Mouse (Mus musculus) retina, postnatal 7 days (tissue): ENCODE measurements around the gene Tspan33.

ENCODE experiments used
- DNase-seq: peaks from one replicate; pipeline ENCODE4 v3.0.0-alpha.2; 2012; ENCODE audit warnings: low read depth, low spot score

Tspan33 gene

DNA sequence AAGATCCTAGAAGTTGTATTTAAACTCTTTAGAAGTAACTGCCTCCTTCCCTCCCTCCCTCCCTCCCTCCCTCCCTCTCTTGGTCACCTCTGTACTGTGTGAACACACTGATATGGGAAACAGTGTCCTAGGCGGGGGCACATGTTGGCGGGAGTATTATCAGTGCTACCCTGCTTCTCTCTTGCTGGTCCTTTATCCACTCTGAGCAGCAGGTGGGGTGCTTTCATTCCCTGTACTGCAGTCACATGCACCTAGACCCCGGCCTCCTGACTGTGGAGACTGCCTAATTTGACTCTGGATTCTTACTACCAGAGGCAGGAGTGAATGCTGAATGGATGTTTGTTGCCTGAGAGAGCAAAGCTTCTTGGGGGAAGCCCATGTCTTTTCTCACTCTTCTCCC, 3.5 kb downstream of the Tspan33 start:
- DNase-seq = no peak

DNA sequence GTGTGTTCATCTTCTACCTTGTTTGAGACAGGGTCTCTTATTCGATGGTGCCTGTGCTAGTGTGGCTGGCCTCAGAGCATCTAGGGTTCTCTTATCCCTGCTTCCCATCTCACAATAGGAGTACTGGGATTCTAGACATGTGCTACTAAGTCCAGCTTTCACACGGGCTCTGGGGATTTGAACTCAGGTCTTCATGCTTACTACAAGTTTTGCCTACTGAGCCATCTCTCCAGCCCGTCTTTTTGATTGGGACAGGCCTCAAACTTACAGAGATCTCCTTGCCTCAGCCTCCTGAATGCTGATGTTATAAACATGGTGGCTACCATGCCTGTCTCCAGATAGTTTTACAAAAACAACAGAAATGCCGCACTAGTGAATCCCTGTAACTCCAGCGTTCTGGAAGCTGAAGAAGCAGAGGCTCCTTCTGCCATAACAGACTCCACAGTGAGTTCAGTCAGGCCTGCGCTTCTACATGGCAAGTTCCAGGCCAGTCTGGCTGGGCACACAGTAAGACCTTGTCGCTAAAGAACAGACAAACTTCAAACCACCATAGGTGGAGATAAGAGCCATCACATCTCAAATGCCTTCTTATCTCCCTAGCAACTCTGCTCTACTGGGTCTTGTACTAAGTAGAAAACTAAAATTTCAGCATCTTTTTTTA, 5.2 kb downstream of the Tspan33 start:
- DNase-seq = no peak

DNA sequence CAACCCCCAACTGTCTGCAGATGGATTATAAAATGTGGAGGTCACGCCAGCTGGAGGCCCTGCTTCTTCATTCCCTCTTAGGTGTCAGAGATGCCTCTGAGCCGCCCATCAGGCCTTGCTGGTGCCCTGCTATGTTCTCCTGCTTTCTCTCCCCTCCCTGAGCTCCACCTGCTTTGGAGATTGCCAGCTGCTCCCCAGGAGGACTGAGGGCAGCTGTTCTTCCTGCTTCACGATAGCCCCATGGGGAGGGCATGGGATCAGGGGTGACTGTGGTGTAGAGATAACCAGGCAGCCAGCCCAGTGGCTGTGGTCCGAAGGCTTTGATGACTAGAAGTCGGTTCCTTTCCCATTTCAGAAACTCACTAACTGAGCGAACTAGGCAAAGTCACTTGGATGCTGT, 7.0 kb downstream of the Tspan33 start:
- no peak for DNase-seq

DNA sequence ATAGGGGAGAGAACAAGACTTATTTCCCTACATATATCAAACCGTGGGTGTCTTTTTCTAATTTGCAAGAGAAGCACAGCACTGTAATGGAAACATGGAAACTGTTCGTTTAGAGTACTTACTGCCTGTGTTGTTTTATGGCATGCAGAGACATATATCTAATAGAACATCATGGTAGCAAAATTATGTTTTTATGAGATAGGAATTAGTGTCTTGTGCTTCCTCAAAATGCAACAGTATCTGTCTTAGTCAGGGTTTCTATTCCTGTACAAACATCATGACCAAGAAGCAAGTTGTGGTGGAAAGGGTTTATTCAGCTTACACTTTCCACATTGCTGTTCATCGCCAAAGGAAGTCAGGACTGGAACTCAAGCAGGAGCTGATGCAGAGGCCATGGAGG, 8.1 kb downstream of the Tspan33 start:
- DNase-seq = no peak

DNA sequence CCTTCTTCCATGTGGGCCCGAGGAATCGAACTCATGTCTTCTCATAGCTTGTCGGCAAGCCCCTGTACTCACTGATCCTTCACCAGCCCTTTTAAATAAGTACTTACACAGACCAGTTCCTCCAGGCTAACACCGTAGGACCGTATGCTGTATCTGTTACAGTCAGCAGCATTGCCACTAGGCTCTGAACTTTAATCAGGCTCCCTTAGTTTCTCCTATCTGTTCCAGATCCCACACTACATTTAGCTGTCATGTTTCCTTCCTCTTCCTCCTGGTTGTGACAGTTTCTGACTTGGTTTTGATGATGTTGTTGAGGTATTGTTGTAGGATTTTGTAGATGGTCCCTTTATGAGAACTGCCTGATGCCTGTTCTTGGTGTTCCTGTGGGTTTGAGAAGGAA, 10.1 kb downstream of the Tspan33 start:
- DNase-seq = no peak

DNA sequence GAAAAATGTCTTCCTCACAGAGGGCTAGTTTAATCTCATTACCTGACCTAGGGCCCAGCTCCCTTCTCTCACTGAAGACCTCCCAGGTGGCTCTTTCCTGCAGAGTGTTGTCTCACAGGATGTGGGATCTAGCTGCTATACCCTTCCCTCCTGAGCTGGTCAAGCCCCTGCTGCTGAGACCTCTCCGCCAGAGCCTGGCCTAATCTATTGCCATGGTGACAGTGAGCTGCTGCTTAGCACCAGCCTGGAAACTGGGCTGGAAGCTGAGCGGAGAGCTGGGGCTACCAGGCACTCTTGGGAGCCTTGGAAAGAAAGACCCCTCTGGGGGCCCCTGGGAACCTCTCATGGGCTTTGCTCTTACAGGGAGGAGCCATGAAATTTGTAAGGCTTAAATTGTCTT, 13.9 kb downstream of the Tspan33 start:
- no peak for DNase-seq

DNA sequence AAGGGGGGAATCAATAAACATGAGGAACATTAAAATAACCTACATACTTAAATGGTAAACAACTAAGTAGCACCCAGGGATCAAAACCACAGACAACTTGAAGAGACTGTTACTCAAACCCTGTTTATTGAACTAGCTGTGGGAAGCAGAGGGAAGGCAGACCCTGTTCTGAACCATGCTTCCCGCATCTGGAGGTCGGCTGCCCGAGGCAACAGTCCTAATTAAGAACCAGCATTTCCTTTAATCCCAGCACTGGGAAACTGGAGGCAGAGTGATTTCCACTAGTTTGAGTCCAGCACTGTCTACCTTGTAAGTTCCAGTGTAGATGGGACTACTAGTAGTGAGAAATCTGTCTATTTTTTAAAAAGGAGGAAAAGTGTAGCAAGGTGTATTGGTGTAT, 17.3 kb downstream of the Tspan33 start:
- no peak for DNase-seq

DNA sequence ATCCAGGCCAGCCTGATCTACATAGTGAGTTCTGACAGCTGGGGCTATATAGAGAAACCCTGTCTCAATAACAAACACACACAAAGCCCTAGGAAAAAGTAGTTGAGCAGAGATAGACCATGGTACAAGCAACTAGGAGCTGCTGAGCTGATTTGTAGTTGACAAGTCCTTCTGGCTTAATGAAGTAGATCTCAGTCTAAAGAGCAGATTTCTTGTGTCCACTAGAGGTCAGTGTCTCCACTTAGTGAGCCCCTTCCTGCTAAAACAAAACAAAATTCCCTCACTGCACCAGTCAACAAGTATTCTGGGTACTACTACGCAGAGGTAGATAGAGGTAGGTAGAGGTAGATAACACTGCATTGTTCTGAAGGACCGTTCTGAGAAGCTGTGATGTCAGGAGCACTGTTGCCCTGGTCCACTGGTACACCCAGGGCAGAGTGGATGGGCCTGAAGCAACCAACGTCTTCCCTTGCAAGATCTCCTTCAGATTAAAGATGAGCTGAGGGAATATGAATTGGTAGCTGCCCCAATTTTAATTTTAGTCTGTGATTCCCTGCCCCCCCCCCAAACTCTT, 18.1 kb downstream of the Tspan33 start:
- peak; percentile 58 for DNase-seq

DNA sequence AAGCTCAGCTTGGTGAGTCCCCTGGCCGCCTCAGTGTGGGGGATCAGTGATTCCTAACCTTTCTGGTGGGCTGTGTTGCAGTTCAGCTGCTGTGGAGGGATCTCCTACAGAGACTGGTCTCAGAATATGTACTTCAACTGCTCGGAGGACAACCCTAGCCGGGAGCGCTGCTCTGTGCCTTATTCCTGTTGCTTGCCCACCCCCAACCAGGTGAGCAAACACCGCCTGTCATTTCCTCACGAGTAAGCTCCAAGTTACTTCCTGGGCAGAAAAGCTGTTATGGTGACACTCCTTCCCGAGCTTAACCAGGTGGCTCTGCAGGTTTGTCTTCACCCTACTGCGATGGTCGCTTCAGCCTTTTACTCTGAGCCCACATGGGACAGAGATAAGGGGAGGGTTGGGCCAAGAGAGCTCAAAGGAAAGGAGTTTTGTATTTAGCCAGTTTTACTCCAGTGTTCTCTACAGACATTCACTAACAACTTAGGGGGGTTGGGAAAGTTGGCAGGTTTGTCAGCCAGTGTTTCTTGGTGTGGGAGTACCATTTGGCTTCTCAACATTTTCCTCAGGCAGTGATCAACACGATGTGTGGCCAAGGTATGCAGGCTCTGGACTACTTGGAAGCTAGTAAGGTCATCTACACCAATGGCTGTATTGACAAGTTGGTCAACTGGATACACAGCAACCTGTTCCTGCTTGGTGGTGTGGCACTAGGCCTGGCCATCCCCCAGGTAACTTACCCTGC, 22.8 kb downstream of the Tspan33 start:
- DNase-seq = no peak

DNA sequence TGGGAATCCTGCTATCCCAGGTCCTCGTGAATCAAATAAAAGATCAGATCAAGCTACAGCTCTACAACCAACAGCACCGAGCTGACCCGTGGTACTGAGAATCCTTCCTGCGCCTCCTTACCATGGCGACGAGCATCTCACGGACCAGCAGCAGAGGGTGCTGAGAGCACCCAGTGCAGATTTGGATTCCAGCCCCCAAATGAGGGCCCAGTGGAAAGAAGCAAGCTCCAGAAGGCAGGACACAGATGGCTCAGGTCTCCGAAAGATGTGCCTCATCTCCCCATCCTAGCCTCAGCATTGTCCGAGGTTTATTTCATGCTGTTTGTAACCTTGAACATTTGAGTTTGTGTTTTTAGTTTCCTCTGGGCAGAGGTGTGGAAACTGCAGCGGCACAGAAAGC, 23.5 kb downstream of the Tspan33 start:
- DNase-seq = no peak

DNA sequence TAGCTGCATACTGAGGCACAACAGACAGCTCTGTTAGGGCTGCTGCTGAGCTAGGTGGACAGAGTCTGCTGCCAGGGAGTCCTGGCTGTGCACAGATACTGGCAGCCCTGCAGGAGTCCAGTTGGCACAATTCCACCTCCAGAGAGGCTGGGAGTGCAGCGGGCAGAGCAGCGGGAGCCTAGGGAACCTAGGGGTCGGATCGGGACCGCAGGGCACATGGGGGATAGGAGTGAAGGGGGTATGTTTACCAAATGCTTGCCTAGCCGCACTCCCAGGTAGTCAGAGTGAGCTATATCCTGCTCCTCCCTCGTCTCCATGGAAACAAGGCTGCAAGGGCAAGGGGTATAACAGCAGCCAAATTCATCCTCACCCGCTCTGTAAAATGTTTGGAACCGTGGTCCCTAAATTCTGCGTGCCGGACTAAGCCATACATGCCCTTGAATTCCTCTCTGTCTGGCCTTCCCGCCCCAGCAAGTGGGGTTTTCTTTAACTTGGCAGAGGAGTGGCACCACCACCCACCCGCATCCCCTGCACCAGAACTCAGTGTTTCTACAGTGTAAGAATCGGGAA, 24.0 kb downstream of the Tspan33 start:
- DNase-seq = no peak

DNA sequence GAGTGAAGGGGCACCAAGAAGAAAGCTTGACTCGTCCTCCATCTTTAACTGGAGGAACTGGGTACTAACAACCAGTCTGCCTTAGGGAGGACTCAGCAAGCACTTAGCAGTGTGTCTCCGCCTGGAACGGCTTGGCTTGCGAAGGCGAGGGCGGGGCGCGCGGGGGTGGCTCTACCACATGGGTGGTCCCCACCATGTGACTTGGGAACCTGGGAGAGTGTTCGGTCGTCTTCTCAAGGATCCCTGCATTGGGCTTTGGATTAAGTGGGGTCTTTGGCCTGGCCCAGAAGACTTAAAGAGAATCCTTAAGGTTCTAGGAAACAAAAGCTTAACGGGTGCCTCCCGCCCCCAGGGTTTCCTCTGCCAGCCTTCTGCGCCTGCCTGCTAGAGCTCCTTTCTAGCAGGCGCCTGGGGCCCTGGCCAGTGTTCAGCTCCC, 24.9 kb downstream of the Tspan33 start:
- DNase-seq = peak; percentile 14

DNA sequence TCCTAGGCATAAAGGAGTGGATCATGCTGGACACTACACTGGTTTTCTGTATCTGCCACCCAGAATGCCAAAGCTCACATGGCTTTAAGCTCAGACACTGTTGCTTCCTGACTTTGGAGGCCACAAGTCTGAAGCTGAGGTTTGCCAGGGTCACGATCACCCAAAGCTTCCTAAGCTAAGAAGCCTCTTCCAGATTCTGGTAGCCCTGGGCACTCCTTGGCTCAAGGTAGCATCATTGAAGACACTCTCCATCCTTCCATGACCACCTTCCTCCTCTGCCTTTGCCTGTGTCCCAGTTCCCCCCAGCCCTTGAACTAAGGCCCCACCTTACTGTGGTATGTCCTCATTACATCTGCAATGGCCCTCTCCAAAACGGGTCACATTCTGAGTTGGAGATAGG, 27.9 kb downstream of the Tspan33 start:
- no peak for DNase-seq

DNA sequence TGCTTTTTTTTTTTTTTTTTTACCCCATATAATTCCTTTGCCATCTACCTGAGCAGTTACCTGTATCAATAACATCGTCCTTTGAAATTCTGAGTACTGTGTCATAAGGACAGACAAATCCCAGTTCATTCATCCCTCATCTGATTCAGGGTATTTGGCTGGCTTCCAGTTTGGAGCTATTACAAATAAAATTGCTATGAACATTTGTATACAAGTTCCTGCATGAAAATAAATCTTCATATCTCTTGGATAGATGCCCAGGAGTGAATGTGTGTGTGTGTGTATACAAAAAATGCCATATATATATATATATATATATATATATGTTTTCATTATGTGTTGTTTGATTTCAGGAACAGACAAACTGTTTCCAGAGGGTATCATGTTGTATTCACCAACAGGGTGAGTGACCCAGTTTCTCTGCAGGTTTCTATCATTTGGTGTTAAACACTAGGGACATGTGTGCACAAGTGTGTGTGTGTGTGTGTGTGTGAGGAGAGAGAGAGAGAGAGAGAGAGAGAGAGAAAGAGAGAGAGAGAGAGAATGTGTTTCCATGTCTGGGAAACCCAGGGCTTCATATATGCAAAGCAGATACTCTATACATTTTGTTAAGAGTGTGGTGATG, 32.7 kb downstream of the Tspan33 start:
- DNase-seq = no peak

DNA sequence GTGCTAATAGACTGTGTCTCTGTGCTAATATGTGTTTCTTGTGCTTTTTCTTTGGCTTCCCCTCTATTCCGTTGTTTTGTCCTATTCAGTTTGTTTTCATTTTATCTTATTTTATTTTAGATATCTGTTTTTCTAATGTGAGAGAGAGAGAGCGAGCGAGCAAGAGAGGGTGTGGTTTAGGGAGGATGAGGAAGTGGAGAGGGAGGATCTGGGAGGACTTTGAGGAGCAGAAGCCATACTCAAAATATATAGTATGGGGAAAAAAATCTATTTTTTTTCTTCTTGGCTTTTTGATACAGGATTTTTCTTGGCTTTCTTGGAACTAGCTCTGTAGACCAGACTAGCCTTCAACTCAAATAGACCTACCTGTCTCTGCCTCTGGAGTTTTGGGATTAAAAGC, 34.0 kb downstream of the Tspan33 start:
- no peak for DNase-seq

DNA sequence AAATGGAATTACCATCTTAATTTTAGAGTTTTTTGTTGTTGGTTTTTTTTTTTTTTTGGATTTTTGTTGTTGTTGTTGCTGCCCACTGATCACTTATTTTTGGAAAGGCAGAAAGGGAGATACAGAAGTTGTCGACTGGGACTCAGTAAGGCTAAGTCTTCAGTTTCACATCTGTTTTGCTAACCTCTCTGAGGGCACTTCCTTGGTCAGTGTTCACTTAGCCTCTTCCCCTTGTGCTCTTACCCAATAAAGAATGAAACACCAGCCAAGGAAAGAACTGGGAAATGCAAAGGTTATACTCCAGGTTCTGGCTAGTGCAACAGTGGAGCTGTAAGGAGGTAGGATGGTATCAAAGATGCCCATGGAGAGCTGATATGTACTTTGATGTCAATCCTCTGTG, 35.5 kb downstream of the Tspan33 start:
- no peak for DNase-seq

DNA sequence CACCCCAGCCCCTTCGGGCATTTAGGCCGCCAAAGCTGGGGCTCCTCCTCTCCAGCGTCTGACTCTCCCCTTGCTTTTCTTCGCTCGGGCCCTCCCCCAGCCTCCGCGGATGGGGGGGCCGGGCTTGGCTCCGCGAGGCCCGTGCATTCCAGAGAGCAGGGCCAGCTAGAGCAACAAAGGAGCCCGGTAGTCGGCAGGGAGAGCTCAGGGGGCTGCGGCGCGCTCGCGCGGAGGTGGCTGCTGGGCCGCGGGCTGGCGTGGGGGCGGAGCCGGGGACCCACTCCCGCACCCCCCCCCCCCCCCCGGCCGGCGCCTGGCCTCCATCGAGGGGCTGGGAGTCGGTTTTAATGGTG, 41.3 kb downstream of the Tspan33 start, which contains the start of gene Smo:
Smo (plus strand) TSS at position 168 of the 353 bp plus-strand sequence.
- DNase-seq = peak; percentile 49

DNA sequence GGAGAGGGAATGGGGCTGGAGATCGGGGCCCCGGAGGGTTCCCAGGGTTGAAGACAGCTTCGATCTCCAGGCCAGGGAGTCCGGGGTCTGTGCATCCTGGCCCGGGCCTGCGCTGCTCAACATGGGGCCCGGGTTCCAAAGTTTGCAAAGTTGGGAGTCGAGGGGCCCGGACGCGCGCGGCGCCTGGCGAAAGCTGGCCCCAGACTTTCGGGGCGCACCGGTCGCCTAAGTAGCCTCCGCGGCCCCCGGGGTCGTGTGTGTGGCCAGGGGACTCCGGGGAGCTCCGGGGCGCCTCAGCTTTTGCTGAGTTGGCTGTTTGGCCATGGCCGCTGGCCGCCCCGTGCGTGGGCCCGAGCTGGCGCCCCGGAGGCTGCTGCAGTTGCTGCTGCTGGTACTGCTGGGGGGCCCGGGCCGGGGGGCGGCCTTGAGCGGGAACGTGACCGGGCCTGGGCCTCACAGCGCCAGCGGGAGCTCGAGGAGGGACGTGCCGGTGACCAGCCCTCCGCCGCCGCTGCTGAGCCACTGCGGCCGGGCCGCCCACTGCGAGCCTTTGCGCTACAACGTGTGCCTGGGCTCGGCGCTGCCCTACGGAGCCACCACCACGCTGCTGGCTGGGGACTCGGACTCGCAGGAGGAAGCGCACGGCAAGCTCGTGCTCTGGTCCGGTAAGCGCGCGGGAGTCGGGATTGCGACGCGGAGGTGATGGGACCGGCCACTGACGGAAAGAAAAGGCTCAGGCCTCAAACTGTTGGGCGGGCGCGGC, 41.8 kb downstream of the Tspan33 start:
- peak; percentile 23 for DNase-seq

DNA sequence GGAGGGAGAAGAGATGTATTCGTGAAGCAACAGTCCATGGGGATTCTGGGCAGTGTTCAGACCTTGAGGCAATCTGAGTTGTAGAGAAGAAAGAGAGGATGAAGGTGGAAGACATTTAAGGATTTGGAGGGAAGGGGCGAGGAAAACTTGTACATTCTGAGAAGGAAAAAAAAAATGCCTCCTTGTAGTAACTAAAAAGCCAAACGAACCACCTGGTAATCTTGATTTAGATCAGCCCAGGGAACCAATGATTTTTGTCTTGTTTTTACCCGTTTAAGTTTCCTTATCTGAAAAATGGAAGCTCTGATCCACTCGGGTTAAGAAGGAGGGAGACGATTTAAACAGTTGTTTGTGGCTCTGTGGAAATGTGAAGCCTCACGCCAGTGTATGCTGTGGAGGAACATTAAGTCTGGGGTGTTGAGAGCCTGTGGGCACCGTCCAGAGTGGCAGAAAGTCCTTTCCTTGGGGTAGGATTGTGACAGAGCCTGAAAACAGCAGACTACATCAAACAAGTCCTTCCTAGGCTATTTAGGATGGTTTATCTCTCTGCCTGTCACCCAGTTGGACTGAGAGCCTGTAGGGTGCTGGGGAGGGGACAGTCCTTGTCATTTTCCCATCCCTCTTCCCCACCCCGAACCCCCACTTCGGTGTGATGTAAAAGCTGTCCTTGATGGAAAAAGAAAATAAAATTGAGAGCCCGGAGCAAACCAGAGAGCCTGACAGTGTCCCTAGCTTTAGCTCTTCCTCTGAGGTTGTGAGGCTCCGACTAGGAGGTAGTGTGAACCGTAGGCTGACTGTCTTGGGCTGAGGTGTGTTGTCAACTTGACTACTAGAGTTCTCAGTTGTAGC, 42.8 kb downstream of the Tspan33 start:
- DNase-seq = no peak

DNA sequence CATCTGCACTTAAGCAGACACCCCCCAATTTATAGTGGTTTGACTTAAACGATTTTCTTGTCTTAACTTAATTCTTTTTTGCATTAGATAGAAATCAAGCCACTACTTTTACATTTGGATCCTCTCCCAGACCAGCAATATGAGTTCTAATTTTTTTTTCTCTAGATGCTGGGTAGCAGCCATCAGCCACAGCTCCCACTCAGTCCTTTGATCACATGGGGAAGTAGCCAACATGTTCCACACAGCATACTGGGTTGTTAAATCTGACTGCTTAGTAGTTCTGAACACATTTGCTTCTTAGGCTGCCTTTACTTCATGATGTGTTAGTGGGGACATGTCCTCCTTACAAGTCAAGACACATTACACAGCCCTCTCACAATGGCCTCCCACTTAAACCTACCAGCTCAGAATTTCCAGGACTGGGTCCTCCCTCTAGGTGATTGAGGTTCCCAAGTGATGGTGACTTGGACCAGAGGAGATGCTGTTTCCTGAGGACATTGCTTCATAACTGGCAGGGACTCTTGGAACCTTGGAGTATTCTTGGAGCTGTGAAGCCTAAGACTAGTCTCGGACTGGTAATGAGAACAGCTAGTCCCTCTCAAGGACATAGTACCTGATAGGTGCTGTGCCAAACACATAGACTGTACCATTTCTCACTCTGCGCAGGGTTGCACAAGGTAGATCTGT, 57.6 kb downstream of the Tspan33 start:
- no peak for DNase-seq
